Mouse (Mus musculus): ENCODE measurements around the gene Mmp2.
"Not testable (repeated sequence)": the region's sequence is repeated elsewhere in the genome, so short reads cannot be mapped to it uniquely, and the experiment has no call there.

Gene Mmp2

DNA sequence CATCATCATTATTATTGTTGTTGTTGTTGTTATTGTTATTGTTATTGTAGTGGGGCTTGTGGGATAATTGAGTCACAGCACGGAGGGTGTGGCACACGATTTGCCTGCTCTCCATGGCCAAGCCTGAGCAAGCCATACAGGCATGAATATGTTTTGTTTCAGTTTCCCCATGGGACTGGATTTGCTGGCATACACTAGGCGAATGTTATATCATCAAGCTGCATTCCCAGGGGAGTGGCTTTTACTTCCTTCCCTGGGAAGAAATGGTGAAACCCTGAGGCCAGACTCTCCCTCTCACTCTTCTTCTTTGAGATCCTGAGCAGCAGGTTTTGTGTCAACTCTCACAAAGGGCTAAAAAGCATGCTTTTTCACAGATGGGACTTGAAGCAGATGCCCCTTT is 11.5 kb downstream of the Mmp2 start:
- no peak for DNase-seq (ENCODE audit: low spot score)

DNA sequence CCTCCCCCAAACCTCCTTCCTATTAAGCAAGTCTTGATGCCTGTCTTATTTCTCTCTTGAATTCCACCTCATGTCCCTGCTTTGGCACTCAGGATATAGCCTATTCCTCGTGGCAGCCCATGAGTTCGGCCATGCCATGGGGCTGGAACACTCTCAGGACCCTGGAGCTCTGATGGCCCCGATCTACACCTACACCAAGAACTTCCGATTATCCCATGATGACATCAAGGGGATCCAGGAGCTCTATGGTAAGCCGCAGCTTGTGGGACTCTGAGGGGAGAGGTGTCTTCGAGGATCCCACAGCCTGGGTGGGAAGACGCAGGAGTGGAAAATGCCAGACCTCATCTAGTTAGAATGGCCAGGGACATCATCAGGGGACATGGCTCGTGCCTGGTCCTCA is 12.1 kb downstream of the Mmp2 start:
- no peak for DNase-seq (ENCODE audit: low spot score)

DNA sequence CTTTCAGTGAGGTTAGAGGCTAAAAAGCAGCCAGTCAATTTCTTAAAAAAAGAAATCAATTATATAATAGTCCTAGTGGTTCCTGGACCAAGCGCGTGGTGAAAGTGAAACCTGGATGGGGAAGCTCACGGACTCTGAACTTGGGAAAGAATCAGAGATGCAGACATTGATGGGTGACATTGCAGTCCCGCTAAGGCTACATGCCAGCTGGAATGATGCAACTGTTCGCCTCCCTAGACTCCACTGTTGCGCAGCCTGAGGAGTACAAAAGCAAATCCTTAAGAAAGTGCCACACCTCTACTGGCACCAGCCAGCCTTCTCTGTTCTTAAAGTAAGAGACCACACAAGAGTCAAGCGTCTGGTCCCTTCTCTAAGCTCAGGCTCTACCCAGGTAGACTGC is 12.8 kb downstream of the Mmp2 start:
- no peak for DNase-seq (ENCODE audit: low spot score)

DNA sequence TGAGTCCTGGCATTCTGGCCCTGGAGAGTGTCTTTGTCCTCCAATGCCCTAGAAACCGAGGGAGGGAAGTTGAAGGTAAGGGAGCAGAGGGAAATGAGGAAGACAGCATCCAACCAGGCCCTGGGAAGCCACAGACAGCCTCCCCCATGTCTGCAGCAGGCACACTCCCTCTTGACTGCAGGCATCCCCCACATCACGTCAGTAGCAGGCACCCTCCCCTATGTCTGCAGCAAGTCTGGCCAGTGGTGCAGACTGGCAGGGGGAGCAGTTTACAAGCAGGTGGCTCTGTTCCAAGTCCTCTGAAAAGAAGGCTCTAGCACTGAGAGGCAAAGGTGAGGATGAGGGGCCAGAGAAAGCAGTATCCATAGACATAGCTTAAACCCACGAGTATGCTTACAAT is 19.6 kb downstream of the Mmp2 start:
- no peak for DNase-seq (ENCODE audit: low spot score)

DNA sequence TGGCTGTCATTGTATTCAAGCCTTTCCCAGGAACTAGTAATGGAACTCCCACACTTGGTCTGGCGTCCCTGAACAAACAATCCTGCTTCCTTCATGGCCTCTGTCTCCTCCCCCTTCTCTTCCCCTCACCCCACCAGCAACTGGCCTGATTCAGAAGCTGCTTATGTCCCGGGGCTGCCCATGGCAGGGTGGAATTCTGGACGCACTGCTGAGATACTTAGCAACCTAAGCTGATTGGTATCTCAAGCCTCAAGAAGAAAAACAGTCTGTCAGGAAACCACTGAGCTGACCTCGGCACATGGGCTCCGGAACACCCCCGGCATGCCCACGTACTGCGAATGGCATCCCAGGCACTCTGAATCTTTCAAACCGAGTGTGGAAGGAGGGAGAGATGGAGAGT is 20.2 kb downstream of the Mmp2 start:
- DNase-seq (ENCODE audit: low spot score), result no peak

DNA sequence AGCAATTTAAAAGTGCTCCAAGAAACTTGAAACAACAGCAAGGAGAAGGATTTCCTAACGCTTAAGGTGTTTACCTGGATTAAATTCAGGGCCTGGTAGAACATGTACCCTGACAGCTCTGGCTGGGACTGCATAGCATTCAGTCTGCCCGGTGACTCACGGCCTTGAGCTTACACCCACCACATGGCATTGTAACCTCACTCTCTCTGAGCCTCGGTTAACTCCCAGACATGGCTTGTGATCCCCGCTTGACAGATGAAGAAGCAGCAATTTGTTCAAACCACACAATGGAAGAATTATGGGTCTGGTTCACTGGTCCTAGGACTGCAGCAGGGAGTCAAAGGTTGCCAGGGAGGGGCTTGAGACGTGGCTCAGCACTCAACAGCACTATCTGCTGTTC is 22.2 kb downstream of the Mmp2 start:
- no peak for DNase-seq (ENCODE audit: low spot score)

DNA sequence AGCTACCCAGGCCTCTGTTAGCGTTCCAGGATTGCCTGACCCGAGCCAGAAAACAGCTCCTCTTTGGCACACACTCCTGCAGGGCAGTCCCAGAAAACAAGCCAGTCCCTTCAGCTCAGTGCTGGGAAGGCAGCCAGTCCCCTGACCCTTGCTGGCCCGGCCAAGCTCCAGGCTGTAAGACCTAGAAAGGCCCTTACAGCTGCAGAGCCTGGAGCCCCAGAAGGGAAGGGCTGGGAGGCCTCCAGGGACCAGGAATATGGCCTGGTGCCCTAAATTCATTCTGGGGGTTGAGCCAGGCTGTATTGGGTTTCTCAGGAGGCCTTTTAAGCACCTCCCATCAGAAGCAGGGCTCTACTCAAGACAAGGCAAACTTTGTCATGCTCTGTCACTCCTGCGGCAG is 23.1 kb downstream of the Mmp2 start:
- DNase-seq (ENCODE audit: low spot score), result peak; percentile 81

DNA sequence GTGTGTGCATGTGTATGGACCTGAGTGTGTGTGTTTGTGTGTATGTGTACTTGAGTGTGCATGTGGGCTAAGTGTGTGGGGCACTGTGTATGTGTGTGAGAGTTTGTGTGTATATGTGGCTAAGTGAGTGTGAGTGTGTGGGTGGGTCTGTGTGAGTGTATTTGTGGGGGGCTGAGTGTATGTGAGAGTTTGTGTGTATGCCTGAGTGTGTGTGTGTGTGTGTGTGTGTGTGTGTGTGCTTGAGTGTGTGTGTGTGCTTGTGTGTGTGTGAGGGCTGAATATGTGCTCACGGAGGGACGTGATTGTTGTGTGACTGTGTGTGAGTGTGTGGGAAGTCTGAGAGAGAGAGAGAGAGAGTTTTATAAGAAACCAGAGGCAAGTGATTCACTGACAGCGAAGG is 24.3 kb downstream of the Mmp2 start:
- no peak for DNase-seq (ENCODE audit: low spot score)

DNA sequence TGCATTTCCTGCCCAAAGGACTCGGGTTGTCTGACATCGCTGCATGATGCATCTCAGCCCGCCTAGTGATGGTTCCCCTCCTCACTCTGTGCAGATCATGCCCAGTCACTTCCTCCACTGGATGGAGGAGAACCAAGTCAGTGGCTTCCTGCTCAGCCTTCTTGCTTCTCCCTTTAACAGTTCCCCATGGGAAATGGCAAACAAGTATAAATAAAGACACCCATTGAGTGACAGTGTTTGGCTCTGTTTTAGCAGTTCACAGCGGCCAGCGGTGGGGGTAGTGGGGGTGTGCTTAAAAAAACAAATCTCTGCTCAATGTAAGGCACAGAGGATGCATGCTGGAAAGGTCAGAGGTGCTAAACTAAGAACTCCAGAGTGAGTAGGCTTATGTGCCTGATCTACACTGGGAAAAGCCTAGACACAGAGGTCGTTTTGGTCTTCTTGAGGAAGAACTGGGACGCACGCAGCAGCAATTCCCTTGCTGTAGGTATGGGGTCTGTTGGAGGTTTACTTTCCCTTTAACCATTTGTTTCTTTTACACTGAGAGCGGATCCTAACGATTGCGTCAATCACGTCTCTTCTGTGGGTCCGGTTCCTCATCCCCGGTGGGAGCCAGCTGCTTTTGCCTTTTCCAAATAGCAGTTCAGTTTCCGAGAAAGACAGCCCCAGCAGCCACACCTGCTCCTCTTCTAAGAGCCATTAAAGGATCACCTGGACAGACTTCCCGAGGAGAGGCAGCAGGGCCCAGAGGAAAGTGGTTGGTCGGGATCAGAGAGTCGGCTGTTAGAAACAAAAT is 26.3 kb downstream of the Mmp2 start:
- no peak for DNase-seq (ENCODE audit: low spot score)

DNA sequence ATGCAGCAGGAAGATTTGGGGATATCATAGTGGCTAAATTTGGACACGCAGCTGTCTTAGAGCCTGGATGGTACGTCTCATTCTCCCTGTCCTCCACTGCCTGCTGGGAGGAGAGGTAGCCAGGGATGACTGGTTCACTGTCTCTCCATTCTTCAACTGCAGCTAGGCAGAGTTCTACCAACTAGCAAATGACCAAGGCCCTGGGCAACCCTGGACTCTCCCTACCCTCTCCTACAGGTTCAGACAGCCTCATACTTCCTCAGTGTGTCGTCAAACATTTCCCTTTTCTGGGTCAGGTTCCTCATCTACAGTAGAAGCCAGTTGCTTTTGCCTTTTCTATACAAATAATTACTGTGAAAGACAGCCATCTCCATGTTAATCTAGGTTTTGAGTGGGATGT is 27.6 kb downstream of the Mmp2 start:
- no peak for DNase-seq (ENCODE audit: low spot score)

DNA sequence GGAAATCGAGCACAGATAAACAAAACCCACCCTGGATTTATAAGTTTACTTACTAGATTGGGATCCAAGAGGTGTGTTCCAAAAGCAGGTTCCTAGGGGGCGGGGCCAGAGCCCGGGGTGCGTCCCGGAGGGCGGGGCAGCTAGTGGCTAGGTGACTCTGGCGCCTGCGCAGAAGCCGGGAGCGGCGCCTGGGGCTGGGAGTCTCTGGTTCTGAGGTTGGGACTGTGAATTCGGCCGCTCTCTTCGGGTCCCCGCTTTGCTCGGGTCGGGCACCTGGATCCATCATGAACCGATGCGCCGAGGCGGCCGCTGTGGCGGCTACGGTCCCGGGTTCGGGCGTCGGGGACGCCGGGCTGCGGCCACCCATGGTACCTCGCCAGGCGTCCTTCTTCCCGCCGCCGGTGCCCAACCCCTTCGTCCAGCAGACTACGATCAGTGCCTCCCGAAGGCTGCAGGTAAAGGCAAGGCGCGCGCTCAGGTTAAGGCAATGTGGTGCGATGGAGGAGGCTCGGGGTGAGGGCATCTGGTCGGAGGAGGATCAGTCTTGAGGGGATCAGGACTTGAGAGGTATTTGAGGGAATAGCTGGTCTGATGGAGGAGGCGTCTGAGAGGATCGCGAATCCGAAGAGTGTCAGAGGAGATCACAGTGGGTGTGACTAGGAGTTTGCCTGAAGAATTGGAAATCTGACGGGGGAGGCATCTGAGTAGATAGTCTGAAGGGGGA is 28.2 kb downstream of the Mmp2 start, which contains the start of gene Lpcat2:
Lpcat2 (plus strand) TSS at position 169 of the 724 bp plus-strand sequence.
- peak; percentile 50 for DNase-seq (ENCODE audit: low spot score)

DNA sequence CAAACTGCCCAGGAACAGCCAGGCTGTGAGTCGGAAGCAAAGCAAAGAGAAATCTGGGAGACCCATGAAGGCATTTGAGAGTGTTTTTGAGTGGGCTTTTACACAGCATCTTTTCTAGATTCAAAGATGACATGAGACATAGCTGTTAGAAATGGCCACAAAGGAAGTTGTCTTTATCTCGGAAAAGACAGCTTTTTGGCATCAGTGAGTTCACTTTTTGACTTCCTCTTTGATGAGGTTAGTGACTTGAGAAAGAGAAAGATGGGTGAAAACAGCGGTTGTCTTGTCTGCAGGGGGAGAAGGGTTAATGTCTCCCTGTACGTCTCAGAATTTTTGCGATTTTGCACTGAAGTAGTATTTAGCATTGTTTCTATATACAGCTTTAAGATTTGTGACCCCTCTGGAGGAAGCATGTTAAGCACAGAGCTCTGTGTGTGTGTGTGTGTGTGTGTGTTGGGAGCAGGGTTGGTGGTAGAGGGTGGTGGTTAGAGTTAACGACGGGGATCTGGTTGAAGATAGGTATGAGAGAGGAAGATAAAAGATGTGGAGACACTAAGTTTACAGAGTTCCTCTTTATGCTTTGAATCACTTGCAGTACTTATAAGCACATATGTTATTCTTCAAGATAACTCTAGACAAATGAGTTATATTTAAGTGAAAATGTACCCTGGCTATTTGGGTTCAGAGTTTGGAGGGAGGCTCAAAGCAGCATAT is 29.3 kb downstream of the Mmp2 start:
- DNase-seq (ENCODE audit: low spot score), result no peak

DNA sequence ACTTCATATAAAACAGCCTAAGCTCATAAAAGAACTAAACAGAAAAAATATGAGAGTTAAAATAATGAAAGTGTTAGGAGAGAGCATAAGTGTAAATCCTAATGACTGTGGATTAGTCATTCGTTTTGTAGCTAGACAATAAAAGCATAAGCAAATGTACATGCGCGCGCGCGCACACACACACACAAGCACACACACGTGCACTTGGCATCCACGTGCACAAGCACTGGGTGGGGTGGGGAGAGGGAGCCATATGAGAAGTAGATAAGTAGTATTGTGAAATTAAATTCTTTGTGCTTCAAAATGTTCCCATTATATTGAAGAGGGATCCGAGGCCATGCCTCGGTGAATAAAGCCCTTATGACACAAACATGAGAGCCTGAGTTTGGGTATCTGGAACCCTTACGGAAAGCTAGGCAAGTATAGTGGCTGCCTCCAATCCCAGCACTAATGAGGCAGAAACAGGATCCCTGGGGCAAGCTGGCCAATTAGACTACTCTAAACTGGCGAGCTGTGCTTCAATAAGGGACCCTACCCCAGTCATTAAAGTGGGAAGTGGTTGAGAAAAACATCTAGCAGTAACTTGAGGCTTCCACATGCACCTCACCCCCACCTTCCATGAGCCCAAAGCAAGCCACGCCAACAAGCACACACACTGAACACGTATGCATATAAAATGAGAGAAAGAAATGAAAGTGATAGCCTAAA is 31.5 kb downstream of the Mmp2 start:
- DNase-seq (ENCODE audit: low spot score), result no peak

DNA sequence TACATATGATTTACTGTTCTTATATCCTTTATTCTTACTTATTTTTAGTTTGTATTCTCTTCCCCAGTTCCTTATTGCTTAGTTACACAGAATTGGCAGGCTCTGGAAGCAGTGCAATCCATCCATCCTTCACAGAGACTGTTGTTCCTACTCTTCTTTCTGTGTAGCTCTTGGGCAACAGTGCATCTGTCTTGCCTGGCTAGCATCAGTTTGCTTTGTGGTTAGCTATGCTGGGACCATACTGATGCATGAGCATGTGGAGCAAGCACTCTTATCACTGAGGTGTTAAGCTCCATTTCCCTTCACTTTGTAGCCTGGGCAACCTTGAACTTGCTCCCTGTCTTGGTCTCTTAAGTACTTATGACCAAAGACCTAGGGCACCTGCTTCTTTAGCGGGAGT is 34.9 kb downstream of the Mmp2 start:
- DNase-seq (ENCODE audit: low spot score), result no peak

DNA sequence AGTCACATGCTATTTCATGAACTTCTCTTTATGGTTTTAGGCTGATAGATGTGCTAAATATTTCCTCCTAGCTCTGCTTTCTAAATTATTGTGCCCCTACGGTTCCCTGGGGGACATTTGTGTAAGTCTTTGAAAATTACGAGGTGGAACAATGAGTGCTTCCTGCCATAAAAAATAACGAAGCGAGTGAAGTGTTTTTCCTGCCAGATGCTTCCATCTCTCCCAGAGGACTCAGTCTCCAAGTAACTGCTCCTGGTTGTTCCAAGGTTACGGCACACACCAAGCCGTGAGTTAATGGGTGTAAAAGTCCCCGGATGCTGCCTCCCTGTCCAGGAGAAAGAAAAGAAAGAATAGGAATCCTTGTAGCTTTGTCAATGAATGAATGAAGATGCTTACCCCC is 43.2 kb downstream of the Mmp2 start:
- no peak for DNase-seq (ENCODE audit: low spot score)

DNA sequence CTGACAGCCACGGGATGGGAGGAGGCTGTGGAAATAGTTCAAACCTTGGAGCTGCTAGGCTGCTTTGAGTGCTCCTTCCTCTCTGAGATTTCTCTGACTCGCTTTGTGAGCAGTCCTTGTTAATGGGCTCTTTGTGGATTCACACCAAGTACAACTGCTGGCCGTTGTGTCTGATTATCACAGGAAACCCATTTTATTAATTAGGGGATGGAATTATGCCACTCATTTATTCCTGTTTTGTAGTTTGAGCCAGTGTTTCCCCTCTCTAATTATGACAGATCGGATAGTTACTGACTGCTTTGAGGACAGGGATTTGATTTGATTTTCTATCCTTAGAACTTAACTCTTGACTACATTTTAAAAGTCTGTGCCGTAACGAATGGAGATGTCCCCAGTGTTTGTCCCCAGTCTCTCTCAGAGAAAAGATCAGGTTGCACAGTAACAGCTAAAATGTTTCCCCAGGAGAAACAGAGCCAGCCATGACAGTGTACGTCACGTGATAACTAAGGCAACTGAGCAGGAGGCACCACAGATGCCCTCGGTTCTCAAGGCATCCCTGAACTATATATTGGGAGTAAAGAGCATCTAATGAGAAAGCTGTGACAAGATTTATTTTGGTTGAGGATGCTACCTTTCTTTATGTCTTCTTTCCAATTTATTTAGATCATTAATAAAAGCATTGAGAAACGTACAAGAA is 45.1 kb downstream of the Mmp2 start:
- DNase-seq (ENCODE audit: low spot score), result no peak

DNA sequence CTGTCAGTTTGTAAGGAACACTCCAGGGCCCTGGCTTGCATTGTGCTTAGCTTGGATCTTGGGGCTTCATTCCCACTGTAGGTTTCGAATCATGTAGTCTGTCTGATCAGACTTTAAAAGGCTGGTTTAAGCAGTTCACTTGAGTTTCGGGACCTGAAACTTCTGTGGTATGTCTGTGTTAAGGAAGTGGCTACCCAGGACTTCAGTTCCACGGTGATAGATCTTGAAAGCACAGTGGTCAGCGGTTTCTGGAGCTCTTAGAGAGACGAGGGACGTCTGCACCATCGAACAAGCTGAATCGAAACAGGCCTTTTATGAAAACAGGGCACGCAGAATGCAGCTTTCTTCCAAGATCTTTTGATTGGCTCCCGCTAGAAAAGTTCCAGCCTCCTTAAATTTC is 48.7 kb downstream of the Mmp2 start:
- no peak for DNase-seq (ENCODE audit: low spot score)

DNA sequence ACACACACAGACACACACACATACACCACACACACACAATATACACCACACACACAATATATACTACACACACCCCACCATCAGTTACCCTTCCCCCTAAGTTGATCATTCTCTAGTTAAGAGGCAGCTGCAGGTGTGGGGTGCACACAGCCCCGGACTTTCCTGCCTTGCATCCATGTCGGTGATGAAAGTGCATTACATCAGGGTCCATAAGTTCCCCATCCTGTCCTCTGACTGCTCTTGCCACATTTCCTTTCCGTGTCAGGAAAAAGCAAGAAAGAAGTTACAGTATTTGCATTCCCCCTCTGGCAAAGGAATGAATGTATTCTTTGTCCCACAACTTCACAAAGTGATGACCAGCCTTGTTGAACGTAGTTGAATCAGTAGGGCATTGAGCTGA is 54.2 kb downstream of the Mmp2 start:
- no peak for DNase-seq (ENCODE audit: low spot score)

DNA sequence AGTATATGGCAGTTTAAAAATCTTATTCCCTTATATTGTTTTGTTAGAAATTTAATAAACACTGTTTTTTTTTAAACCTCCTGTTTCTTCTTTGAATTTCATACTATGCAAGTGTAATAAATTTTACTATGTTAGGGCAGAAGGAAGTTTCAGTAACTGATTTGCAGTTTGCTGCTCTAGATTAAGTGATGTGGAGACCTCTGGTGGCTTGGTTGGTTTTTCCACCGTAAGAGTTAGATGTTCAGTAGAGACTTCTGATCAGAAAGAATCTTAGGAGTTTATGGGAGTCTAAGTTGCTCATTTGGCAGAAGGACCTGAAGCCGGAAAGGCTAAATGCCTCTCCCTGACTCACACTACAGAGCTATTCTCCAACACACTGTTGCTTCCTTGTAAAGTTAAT is 56.7 kb downstream of the Mmp2 start:
- DNase-seq (ENCODE audit: low spot score), result no peak

DNA sequence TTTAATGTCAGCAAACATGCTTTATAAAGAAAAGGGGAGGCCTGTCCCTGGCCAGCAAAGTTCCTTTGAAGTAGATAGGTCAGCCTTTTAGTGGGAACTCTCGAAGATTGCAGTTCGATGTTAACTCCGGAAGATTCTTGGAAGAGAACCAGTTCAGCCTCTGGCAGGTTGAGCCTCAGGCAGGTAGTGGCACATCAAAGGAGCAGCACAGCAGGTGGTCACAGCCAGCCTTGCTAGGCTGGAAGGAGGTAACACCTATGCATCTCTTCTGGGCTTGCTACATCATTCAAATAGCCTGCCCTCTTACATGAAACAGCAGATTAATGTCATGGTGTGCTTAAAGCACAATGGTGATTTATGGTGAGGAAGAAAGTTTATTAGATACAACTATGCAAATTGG is 65.1 kb downstream of the Mmp2 start:
- DNase-seq (ENCODE audit: low spot score), result not testable (repeated sequence)

DNA sequence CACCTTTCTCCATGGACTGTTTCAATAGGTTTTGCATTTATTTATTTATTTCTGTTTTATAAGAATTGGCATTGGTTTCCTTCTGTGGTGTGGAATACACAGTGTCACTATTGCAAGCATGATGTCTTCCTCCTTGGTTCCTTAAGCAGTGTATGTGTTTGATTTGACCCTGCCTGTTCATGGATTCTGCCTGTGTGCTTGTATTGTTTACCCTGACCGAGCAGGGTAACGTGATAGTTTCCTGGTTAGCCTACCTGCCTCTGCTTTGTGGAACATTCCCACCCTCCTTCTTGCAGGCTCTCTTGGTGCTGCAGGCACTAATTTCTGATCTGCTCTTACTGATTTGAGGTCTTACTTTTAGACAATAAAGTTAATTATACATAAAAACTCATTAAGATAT is 66.8 kb downstream of the Mmp2 start:
- no peak for DNase-seq (ENCODE audit: low spot score)

DNA sequence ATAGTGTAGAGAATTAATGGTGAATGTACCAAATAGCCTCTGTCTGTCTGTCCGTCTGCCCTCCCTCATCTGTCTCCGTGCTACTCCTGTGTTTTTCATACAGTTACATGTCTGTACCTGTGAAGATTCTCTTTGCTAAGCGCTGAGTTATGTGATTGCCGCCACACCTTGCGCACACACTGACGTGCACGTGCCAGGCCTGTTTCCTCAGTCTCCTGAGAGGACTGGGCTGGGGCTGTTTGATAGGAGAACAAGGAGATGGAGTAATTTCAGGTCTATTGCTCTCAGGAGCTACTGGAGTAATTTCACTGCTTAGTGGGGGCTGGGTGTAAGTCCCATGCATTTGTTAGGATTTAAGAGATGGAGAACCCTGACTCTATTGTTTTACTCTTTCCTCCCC is 68.0 kb downstream of the Mmp2 start:
- no peak for DNase-seq (ENCODE audit: low spot score)
